Mouse (Mus musculus) skeletal muscle tissue, adult 2 months (tissue): ENCODE measurements around the gene Rasl2-9.
A peak's percentile ranks its signal among the peaks of the same experiment; 100 is the strongest.
"Not testable (repeated sequence)": the region's sequence is repeated elsewhere in the genome, so short reads cannot be mapped to it uniquely, and the experiment has no call there.

Source experiments
- DNase-seq: peaks from one replicate; pipeline ENCODE4 v3.0.0-alpha.2; 2012; ENCODE audit warnings: low read depth, low spot score

Gene Rasl2-9

DNA sequence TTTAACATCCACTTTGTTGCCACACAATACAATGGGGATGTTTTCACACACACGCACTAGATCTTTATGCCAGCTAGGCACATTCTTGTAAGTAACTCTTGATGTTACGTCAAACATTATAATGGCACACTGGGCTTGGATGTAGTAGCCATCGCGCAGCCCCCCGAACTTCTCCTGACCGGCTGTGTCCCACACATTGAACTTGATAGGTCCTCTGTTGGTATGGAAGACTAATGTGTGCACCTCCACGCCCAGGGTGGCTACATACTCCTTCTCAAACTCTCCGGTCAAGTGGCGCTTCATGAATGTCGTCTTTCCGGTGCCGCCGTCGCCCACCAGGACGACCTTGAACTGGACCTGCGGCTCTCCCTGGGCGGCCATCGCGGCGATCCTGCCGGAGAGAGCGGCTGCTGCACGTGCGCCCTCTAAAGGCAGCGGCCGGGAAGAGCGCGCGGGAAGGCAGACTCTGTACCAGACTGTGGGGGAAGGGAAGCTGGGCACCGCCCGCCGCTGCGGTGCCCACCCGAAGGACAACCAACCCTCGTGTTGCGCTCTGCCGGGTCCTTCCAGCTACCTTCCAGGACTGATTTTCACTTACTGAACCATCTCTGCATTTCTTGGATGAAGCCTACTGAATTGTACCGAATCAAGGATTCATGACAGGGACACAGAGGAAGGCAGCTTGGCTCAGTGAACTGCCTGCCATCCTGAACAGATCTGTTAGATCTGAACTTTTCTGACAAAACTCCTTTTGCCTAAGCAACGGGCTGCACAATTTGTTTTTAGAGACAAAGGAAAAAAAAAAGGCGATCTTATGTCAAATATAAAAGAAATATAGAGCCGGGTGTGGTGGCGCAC lies at the start of gene Rasl2-9:
Rasl2-9 (minus strand) TSS at position 402 of the 858 bp plus-strand sequence.
- peak; percentile 35 for DNase-seq

GRCm38 (mm10) chr7:5149570-5149969 lies 23.8 kb upstream of the Rasl2-9 start, which contains the start of gene Vmn1r55:
Gene Vmn1r55, minus strand, starts transcription at chr7:5149670.
- not testable (repeated sequence) for DNase-seq

DNA sequence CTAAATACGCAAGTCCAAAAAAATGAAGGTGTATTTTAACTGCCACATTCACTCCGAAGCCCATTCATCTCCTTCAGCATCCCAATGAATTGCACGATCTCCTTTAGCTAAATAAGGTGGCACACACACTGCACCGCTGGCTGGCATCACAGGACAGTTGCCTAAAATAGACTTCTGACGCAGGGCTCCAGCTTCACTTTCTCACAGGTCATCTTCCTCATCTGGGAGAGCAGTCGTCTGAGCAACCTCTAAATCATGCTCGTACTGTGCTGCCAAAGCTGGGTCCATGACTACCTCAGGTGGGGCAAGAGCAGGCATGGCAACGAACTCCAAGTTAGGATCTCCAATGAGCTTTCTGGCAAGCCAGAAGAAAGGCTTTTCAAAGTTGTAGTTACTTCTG lies 672 bp downstream of the Rasl2-9 start:
- peak; percentile 22 for DNase-seq

DNA sequence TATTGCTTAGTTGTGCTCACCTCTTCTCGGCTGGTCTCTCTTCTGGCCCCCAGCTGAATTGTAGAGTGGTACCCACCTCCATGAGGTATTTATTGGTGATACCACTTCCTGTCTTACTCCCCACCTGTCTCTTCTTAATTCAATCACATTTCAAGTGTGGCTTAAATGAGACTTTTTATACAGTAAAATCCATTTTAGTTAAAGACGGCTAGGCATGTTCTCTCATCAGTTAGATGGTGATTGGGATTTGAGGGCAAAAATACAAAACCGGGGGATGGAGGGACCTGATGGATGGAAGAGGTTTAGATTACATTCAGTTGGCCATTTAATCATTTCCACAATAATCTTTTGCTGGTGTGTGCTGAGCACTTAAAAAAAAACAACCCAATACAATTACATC lies 8.9 kb downstream of the Rasl2-9 start, which contains the start of gene Rfpl4:
Rfpl4 (minus strand) TSS at position 101 of the 400 bp plus-strand sequence.
- DNase-seq = no peak

DNA sequence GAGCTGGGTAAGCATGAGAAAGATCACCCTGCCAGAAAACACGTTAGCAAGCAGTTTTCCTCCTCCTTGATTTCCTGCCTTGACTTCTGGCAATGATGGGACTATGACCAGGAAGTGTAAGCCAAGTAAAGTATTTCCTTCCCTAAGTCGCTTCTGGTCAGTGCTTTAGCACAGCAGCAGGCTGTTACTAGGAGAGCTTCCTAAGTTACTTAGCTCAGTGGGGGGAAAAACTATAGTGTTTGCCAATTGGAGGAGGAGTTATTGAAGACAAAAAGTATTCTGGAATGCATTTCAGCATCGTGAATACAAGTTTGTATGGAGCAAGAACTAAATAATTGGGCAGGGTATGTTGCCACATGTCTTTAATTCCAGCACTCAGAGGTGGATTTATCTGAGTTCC lies 13.0 kb downstream of the Rasl2-9 start:
- no peak for DNase-seq

GRCm38 (mm10) chr7:5109301-5109700 lies 16.4 kb downstream of the Rasl2-9 start:
- no peak for DNase-seq

DNA sequence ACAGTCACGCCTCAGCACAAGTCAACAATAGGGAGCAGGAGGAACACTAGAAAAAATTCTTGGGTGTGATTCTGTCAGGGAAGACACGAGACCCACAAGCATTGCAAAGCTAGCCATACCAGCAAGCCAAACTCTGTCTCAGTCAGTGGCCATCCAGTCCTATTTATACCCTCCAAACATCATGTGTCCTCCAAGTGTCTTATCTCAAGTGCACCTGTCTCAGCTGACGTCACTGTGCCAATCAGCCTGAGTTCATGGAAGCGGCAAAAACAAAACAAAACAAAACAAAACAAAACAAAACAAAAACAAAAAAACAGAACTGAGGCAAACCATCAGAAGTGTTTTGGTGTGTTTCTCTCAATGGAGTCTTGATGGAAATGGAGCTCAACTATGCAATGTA lies 17.5 kb downstream of the Rasl2-9 start:
- no peak for DNase-seq

DNA sequence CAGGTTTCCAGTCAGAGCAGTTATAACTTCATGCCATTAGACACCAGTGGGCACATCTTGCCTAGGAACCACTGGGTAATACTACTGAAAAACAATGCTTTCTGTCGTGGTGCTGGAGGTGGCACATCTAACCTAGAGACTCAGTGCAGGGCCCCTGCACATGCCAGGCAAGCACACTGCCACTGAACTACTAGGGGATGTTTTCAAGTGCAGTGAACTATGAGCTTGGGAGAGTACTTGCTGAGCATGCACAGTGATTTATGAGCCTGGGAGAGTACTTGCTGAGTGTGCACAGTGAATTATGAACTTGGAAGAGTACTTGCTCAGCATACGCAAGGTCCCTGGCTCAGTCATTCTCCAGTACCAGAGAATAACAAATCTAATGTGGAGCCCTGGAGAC lies 23.2 kb downstream of the Rasl2-9 start:
- no peak for DNase-seq

- peak; percentile 51 for DNase-seq
Measured at GRCm38 (mm10) chr7:5101066-5101663, 24.6 kb downstream of the Rasl2-9 start.

GRCm38 (mm10) chr7:5099796-5100195 lies 26.0 kb downstream of the Rasl2-9 start:
- no peak for DNase-seq

DNA sequence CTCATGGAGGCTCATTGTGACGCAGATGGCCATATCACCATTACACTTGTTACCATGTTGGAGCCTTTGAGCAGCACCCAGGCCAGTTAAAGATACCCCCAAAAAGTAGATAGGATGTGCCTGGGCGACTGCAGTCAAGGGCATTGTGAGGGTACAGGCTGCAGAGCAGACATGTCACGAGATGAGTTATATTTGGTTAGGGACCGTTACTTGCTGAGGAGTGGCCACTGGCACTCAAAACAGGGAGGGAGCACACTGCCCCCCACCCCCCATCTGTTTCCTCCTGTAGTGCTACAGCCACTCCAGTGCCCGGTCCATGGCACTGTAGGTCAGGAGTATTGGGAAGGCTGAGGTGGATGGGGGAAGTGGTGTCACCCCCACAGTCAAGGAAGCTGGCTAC lies 27.0 kb downstream of the Rasl2-9 start:
- no peak for DNase-seq

DNA sequence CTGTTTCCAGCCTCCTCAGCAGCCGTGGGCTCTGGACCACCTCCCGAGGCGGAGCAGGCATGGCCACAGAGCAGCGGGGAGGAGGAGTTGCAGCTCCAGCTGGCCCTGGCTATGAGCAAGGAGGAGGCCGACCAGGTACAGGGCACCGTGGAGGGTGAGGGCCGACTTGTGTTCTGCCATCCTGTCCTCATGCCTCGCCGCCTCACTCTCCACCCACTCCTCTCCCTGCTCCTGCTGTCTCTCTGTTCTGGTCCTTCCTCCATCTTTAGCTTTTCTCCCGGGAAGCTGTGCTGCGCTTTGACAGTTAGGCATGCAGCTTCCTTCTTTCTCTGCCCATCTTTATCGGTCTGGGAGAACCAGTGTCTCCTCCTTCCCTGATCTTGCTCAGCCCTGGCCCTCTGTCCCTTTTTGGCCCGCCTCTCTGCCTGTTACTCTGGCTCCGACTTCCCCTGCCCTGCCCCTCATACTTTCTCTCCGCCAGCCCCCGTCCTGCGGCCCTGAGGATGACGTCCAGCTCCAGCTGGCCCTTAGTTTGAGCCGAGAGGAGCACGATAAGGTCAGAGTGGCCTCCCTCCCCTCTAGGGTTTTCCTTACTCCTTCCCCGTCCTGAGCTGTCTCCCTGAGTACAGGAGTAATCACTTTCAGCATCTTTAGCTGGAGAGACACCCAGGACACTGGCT lies 32.8 kb downstream of the Rasl2-9 start:
- DNase-seq = no peak

DNA sequence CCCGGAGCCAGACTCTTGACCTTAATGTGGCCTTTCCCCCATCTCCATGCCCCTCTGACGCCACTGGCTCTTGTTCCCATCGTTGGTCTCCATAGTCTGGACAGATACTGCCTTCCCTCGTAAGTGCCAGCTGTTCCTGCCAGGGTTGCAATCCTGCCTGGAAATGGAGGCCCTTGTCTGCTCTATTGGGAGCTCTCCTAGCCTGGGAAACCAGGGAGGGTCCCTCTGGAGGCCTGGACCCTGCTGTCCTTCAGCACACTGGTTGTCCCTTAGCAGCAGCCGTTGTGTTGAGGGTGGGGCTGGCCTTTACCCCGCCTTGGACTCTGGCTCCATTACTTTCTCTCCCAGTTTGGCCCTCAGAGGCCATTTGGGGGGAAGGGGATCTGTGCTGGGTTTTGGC lies 33.4 kb downstream of the Rasl2-9 start:
- DNase-seq = no peak

DNA sequence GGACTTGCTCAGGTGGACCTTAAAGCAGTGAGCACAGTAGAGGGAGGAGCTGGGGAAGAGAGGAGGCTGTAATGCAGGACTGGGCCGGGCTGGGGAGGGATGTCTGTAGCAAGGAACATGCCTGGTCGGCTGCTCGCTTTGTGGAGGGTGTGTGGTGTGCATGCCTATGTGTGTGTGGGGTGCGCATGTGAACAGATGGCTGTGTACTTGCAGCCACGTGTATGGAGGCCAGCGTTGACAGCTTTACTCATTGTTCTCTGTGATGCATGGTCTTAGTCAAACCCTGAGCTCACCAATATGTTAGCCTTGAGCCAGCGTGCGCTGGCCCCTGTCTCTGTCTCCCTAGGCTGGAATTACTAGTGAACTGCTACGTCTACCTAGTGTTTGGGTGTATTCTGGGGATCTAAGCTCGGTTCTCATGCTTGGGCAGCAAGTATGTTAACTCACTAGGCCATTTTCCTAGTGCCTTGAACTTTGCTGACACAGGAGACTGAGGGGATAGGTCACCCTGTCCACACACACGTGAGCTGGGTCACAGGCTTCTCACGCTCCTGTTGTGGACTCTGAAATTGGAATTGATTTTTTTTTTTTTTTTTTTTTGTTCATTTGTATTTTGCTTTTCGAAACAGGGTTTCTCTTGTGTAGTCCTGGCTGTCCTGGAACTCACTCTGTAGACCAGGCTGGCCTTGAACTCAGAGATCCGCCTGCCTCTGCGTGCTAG lies 34.6 kb downstream of the Rasl2-9 start:
- DNase-seq = no peak

- DNase-seq = no peak
Measured at GRCm38 (mm10) chr7:5089853-5090252, 35.9 kb downstream of the Rasl2-9 start.

DNA sequence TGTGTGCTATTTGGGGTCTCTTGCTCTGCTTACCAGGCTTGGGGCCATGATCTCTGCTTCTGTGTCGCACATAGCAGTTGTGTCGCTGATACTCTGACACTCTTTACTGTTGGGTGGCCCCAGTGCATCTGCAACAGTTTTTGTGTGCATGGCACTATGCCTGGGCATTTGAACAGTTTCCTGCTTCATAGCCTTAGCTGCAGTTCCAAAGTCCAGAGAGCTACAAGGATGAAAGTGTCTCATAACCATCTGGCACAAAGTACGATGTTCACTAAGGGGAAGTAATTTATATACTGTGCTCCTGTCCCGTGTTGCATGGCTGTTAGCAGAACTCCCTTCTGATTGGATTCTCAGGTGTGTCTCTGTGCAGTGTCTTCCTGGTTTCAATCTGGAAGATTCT lies 37.9 kb downstream of the Rasl2-9 start:
- DNase-seq = no peak

- no peak for DNase-seq
Measured at GRCm38 (mm10) chr7:5086921-5087440, 38.8 kb downstream of the Rasl2-9 start.

- no peak for DNase-seq
Measured at GRCm38 (mm10) chr7:5085512-5085911, 40.2 kb downstream of the Rasl2-9 start.

DNA sequence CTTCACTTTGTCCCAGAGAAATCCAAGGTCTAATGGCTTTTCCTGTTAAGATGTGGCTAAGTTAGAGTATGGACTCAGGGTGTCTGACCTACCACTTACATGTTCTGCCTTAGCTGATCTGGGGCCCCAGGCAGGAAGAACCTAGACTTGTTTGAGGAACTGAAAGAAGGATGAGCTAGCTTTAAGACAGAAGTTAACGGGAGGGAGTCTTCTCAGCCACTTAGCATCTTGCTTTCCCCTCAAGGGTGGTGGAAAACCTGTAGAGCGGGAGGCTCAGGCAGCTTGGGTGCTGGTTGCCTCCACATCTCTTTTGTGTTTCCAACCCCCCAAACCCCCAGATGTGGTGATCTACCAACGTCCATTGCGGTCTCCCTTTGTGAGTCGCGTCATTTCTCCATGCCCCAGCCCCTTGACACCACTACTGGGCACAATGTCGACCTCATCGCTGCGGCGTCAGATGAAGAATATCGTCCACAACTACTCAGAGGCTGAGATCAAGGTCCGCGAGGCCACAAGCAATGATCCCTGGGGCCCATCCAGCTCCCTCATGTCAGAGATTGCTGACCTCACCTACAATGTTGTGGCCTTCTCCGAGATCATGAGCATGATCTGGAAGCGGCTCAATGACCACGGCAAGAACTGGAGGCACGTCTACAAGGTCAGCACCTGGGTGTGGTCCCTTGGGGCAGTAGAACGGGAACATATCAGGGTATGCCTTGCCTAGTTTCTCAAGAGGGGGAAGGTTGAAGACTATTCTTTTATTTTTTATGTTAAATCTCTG lies 42.2 kb downstream of the Rasl2-9 start:
- no peak for DNase-seq

GRCm38 (mm10) chr7:5081939-5082338 lies 43.8 kb downstream of the Rasl2-9 start:
- no peak for DNase-seq

DNA sequence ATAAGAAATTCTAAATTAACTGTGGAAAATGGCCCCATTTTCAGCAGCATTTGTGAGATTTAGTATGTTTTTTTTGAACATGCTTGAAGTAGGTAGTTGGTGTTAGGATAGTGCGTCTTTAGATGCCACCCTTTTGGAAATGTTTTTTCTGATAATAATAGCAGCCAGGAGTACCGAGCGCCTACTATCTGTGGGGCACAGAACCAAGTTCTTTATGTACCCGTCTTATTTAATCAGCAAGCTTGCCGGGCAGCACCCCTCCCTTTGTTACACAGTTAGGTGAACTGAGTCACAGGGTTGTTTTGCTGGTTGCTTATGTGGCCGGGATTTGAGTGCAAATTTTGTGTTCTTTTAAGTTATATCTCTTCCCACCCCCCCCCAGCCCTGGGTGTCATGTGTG lies 44.5 kb downstream of the Rasl2-9 start:
- DNase-seq = no peak
